Mouse (Mus musculus): ENCODE measurements around the gene Tmcc2. TPM values are rescaled to one million over a fixed set of nuclear protein-coding genes. Genes with fewer than 3 reads are reported as not detected.

Gene Tmcc2
- polyA plus RNA-seq (2012; fragmentation: generic; extraction: Trizol) = 35.2 TPM

- no peaks in the 10 kb centered on the region for H3K27me3 ChIP-seq (ENCODE audit: control insufficient read depth, insufficient read depth, insufficient read length)
- peak within 1 kb of the TSS; percentile 61 for H3K4me3 ChIP-seq
- peak within 1 kb of the TSS; percentile 94 for H3K4me2 ChIP-seq (ENCODE audit: low read depth)
- peak within 1 kb of the TSS; percentile 63 for H3ac ChIP-seq (ENCODE audit: control insufficient read depth, insufficient read length)
- no peaks in the 10 kb centered on the region for H3K36me3 ChIP-seq (ENCODE audit: control insufficient read depth, insufficient read depth)
- H3K79me2 ChIP-seq (ENCODE audit: control insufficient read depth, insufficient read depth) = peaks cover 24% of the 10 kb centered on the region
- TF ChIP-seq SRF (IDR thresholded peaks at IDR 0.05; ENCODE audit: control insufficient read depth, insufficient read length, low read depth) (no peak), TCF3 (IDR thresholded peaks at IDR 0.05; ENCODE audit: insufficient read length, low read depth) (no peak), POLR2AphosphoS2 (IDR thresholded peaks at IDR 0.05; ENCODE audit: insufficient read length, low read depth) (peak; percentile 40), MYOD1 (IDR thresholded peaks at IDR 0.05; ENCODE audit: control insufficient read depth in 1 of 3, insufficient read length in 2 of 3, low read depth in 2 of 3) (peak in 2 of 3 experiments; percentile 81 to 84), REST (IDR thresholded peaks at IDR 0.05; ENCODE audit: insufficient read depth, insufficient read length) (no peak), MAX (IDR thresholded peaks at IDR 0.05; ENCODE audit: low read depth) (no peak), TCF12 (IDR thresholded peaks at IDR 0.05; ENCODE audit: insufficient read depth, poor library complexity, severe bottlenecking) (peak; percentile 14), E2F4 (IDR thresholded peaks at IDR 0.05; ENCODE audit: insufficient read depth) (no peak), MYOG (IDR thresholded peaks at IDR 0.05; ENCODE audit: control insufficient read depth in 1 of 3, insufficient read depth in 1 of 3, insufficient read length in 2 of 3, low read depth in 2 of 3) (no peak), POLR2A (IDR thresholded peaks at IDR 0.05; ENCODE audit: insufficient read length, low read depth) (peak; percentile 49)
Observed at GRCm38 (mm10) chr1:132390691-132391579, at the start of gene Tmcc2. TSS of gene Tmcc2 (minus strand) at chr1:132391281.

- H3ac ChIP-seq (ENCODE audit: control insufficient read depth, insufficient read length) = no peak overlapping the region
Observed at GRCm38 (mm10) chr1:132437389-132437788, 46.3 kb upstream of the Tmcc2 start.

GRCm38 (mm10) chr1:132436960-132437359 lies 45.9 kb upstream of the Tmcc2 start:
- peaks cover 27% of the 10 kb centered on the region for H3K36me3 ChIP-seq (ENCODE audit: control insufficient read depth, insufficient read depth)
- H3K4me2 ChIP-seq (ENCODE audit: low read depth) = no peak overlapping the region
- peaks cover 10% of the 10 kb centered on the region for H3K79me2 ChIP-seq (ENCODE audit: control insufficient read depth, insufficient read depth)
- H3K4me3 ChIP-seq = no peak overlapping the region
- H3K27me3 ChIP-seq (ENCODE audit: control insufficient read depth, insufficient read depth, insufficient read length) = no peaks in the 10 kb centered on the region
- no peak for TF ChIP-seq MYOD1 (IDR thresholded peaks at IDR 0.05; ENCODE audit: control insufficient read depth in 1 of 3, insufficient read length in 2 of 3, low read depth in 2 of 3)
- TF ChIP-seq MYOG (IDR thresholded peaks at IDR 0.05; ENCODE audit: control insufficient read depth in 1 of 3, insufficient read depth in 1 of 3, insufficient read length in 2 of 3, low read depth in 2 of 3) = no peak
- no peak for TF ChIP-seq SRF (IDR thresholded peaks at IDR 0.05; ENCODE audit: control insufficient read depth, insufficient read length, low read depth)
- TF ChIP-seq POLR2A (IDR thresholded peaks at IDR 0.05; ENCODE audit: insufficient read length, low read depth) = no peak
- no peak for TF ChIP-seq POLR2AphosphoS2 (IDR thresholded peaks at IDR 0.05; ENCODE audit: insufficient read length, low read depth)
- TF ChIP-seq REST (IDR thresholded peaks at IDR 0.05; ENCODE audit: insufficient read depth, insufficient read length) = no peak
- TF ChIP-seq E2F4 (IDR thresholded peaks at IDR 0.05; ENCODE audit: insufficient read depth) = no peak
- no peak for TF ChIP-seq MAX (IDR thresholded peaks at IDR 0.05; ENCODE audit: low read depth)
- no peak for TF ChIP-seq USF1 (IDR thresholded peaks at IDR 0.05; ENCODE audit: low read depth)
- no peak for TF ChIP-seq TCF3 (IDR thresholded peaks at IDR 0.05; ENCODE audit: insufficient read length, low read depth)
- TF ChIP-seq CEBPB (IDR thresholded peaks at IDR 0.05; ENCODE audit: insufficient read depth, poor library complexity, severe bottlenecking) = no peak
- no peak for TF ChIP-seq TCF12 (IDR thresholded peaks at IDR 0.05; ENCODE audit: insufficient read depth, poor library complexity, severe bottlenecking)
- no peak overlapping the region for H3ac ChIP-seq (ENCODE audit: control insufficient read depth, insufficient read length)

More at GRCm38 (mm10) chr1:132437389-132437788, 46.3 kb upstream of the Tmcc2 start:
- Histone ChIP-seq H3K36me3 (ENCODE audit: control insufficient read depth, insufficient read depth) (peaks cover 27% of the 10 kb centered on the region), H3K4me2 (ENCODE audit: low read depth) (no peak overlapping the region), H3K79me2 (ENCODE audit: control insufficient read depth, insufficient read depth) (peaks cover 10% of the 10 kb centered on the region), H3K4me3 (no peak overlapping the region), H3K27me3 (ENCODE audit: control insufficient read depth, insufficient read depth, insufficient read length) (no peaks in the 10 kb centered on the region)
- TF ChIP-seq USF1 (IDR thresholded peaks at IDR 0.05; ENCODE audit: low read depth) = no peak
- TF ChIP-seq SRF (IDR thresholded peaks at IDR 0.05; ENCODE audit: control insufficient read depth, insufficient read length, low read depth) = no peak
- TF ChIP-seq POLR2AphosphoS2 (IDR thresholded peaks at IDR 0.05; ENCODE audit: insufficient read length, low read depth) = no peak
- no peak for TF ChIP-seq MYOG (IDR thresholded peaks at IDR 0.05; ENCODE audit: control insufficient read depth in 1 of 3, insufficient read depth in 1 of 3, insufficient read length in 2 of 3, low read depth in 2 of 3)
- no peak for TF ChIP-seq REST (IDR thresholded peaks at IDR 0.05; ENCODE audit: insufficient read depth, insufficient read length)
- no peak for TF ChIP-seq TCF12 (IDR thresholded peaks at IDR 0.05; ENCODE audit: insufficient read depth, poor library complexity, severe bottlenecking)
- TF ChIP-seq MAX (IDR thresholded peaks at IDR 0.05; ENCODE audit: low read depth) = no peak
- TF ChIP-seq E2F4 (IDR thresholded peaks at IDR 0.05; ENCODE audit: insufficient read depth) = no peak
- TF ChIP-seq MYOD1 (IDR thresholded peaks at IDR 0.05; ENCODE audit: control insufficient read depth in 1 of 3, insufficient read length in 2 of 3, low read depth in 2 of 3) = no peak
- no peak for TF ChIP-seq POLR2A (IDR thresholded peaks at IDR 0.05; ENCODE audit: insufficient read length, low read depth)

GRCm38 (mm10) chr1:132436320-132436958 lies 45.4 kb upstream of the Tmcc2 start:
- TF ChIP-seq TCF12 (IDR thresholded peaks at IDR 0.05; ENCODE audit: insufficient read depth, poor library complexity, severe bottlenecking) (no peak), E2F4 (IDR thresholded peaks at IDR 0.05; ENCODE audit: insufficient read depth) (no peak), CEBPB (IDR thresholded peaks at IDR 0.05; ENCODE audit: insufficient read depth, poor library complexity, severe bottlenecking) (no peak), TCF3 (IDR thresholded peaks at IDR 0.05; ENCODE audit: insufficient read length, low read depth) (no peak), SRF (IDR thresholded peaks at IDR 0.05; ENCODE audit: control insufficient read depth, insufficient read length, low read depth) (no peak), MAX (IDR thresholded peaks at IDR 0.05; ENCODE audit: low read depth) (no peak), MYOG (IDR thresholded peaks at IDR 0.05; ENCODE audit: control insufficient read depth in 1 of 3, insufficient read depth in 1 of 3, insufficient read length in 2 of 3, low read depth in 2 of 3) (no peak), POLR2A (IDR thresholded peaks at IDR 0.05; ENCODE audit: insufficient read length, low read depth) (no peak), POLR2AphosphoS2 (IDR thresholded peaks at IDR 0.05; ENCODE audit: insufficient read length, low read depth) (no peak), USF1 (IDR thresholded peaks at IDR 0.05; ENCODE audit: low read depth) (no peak), REST (IDR thresholded peaks at IDR 0.05; ENCODE audit: insufficient read depth, insufficient read length) (no peak), MYOD1 (IDR thresholded peaks at IDR 0.05; ENCODE audit: control insufficient read depth in 1 of 3, insufficient read length in 2 of 3, low read depth in 2 of 3) (no peak)
- peaks cover 27% of the 10 kb centered on the region for H3K36me3 ChIP-seq (ENCODE audit: control insufficient read depth, insufficient read depth)

More at GRCm38 (mm10) chr1:132436320-132436958, 45.4 kb upstream of the Tmcc2 start:
- no peak overlapping the region for H3ac ChIP-seq (ENCODE audit: control insufficient read depth, insufficient read length)
- H3K4me3 ChIP-seq = no peak overlapping the region
- peaks cover 10% of the 10 kb centered on the region for H3K79me2 ChIP-seq (ENCODE audit: control insufficient read depth, insufficient read depth)
- H3K27me3 ChIP-seq (ENCODE audit: control insufficient read depth, insufficient read depth, insufficient read length) = no peaks in the 10 kb centered on the region
- H3K4me2 ChIP-seq (ENCODE audit: low read depth) = no peak overlapping the region
